Mouse (Mus musculus): Measurements from ENCODE around the gene Tnrc6b. TPM values are rescaled to one million over a fixed set of nuclear protein-coding genes. Genes with fewer than 3 reads are reported as not detected.

Gene Tnrc6b
- polyA plus RNA-seq, 1 experiment from 2014 or later = 33.5 TPM

DNA sequence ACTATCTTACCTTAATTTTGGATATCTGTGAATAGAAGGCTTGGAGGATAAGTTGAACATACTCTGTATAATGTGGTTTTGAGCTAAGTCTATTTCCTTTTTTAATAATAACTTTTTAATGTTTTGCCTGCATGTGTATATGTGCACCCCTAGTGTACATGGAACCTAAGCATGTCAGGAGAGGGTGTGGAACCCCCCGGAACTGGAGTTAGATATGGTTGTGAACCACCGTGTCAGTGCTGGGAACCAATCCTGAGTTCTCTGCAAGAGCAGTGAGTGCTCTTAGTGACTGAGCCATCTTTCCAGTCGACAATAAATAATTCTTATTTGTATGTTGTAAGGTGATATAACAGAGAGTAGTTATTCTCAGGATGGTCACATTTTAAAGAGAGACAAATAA lies 49.4 kb downstream of the Tnrc6b start:
- no peaks in the 10 kb centered on the region for H3K9me3 ChIP-seq (replicated peaks; ENCODE audit: control insufficient read depth, low read length, poor library complexity, severe bottlenecking)
- H3K27ac ChIP-seq (ENCODE audit: low read length) = no peak overlapping the region
- 89% methylated on average over 3 of the region's 3 CpGs for WGBS
- no peak for ATAC-seq
- H3K4me1 ChIP-seq (ENCODE audit: control insufficient read depth, insufficient read depth, low read length) = no peaks in the 10 kb centered on the region
- H3K4me2 ChIP-seq (ENCODE audit: low read length) = no peak overlapping the region
- no peak overlapping the region for H3K9ac ChIP-seq (ENCODE audit: low read depth, low read length)
- no peaks in the 10 kb centered on the region for H3K36me3 ChIP-seq (ENCODE audit: control insufficient read depth, insufficient read depth, low read length)
- no peaks in the 10 kb centered on the region for H3K27me3 ChIP-seq (ENCODE audit: control insufficient read depth, insufficient read depth, low read depth, low read length)
- H3K4me3 ChIP-seq (ENCODE audit: low read depth, low read length) = no peak overlapping the region

DNA sequence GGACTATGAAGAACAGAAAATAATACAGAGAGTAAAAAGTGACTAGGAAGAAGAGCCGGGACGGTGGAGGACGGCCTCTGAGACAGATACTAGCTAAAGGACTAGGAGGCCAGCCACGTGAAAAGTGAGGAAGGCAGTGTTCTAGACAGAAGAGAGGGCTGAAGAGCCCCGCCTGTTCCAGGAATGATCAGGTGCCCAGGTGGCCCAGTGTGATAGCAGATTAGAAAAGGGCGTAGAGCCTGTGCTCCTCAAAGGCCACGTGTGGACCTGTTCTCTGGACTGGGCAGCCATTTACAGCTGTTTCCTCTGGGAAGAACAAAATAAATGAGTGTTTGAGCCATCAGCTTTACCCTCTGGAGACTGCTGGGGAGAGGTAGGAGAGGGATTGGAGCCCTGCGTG lies 49.8 kb downstream of the Tnrc6b start:
- no peak overlapping the region for H3K4me3 ChIP-seq (ENCODE audit: low read depth, low read length)
- no peaks in the 10 kb centered on the region for H3K9me3 ChIP-seq (replicated peaks; ENCODE audit: control insufficient read depth, low read length, poor library complexity, severe bottlenecking)
- no peaks in the 10 kb centered on the region for H3K4me1 ChIP-seq (ENCODE audit: control insufficient read depth, insufficient read depth, low read length)
- no peak for ATAC-seq
- no peak overlapping the region for H3K9ac ChIP-seq (ENCODE audit: low read depth, low read length)
- H3K4me2 ChIP-seq (ENCODE audit: low read length) = no peak overlapping the region
- no peaks in the 10 kb centered on the region for H3K36me3 ChIP-seq (ENCODE audit: control insufficient read depth, insufficient read depth, low read length)
- WGBS = 70% methylated on average over 8 of the region's 8 CpGs
- no peak overlapping the region for H3K27ac ChIP-seq (ENCODE audit: low read length)
- no peaks in the 10 kb centered on the region for H3K27me3 ChIP-seq (ENCODE audit: control insufficient read depth, insufficient read depth, low read depth, low read length)

GRCm38 (mm10) chr15:80762621-80763020 lies 51.5 kb downstream of the Tnrc6b start:
- no peak for ATAC-seq
- WGBS = 90% methylated on average over 4 of the region's 4 CpGs
- H3K27me3 ChIP-seq (ENCODE audit: control insufficient read depth, insufficient read depth, low read depth, low read length) = no peaks in the 10 kb centered on the region

DNA sequence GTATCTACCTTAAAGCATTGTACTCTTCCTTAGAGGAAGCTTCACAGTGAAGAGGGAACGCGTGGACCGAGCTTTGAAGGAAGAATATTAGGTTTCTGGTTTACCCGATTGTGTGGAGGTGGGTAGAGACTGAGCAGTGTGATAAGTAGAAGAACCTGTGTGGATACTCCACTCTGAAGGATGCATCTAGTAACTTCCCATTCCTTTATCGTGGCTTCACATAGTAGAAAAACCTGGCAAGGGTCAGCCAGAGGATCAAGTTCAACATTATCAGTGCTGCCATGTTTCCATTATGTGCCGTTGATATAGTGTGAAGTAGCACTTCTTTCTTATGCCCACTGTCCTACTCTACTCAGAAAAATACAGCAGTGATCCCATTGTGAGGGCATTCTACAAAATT lies 53.6 kb downstream of the Tnrc6b start:
- 90% methylated on average over 6 of the region's 6 CpGs for WGBS
- no peak overlapping the region for H3K4me3 ChIP-seq (ENCODE audit: low read depth, low read length)
- no peak overlapping the region for H3K9ac ChIP-seq (ENCODE audit: low read depth, low read length)
- ATAC-seq = no peak
- H3K9me3 ChIP-seq (replicated peaks; ENCODE audit: control insufficient read depth, low read length, poor library complexity, severe bottlenecking) = no peaks in the 10 kb centered on the region
- H3K4me1 ChIP-seq (ENCODE audit: control insufficient read depth, insufficient read depth, low read length) = no peaks in the 10 kb centered on the region
- no peaks in the 10 kb centered on the region for H3K36me3 ChIP-seq (ENCODE audit: control insufficient read depth, insufficient read depth, low read length)
- no peaks in the 10 kb centered on the region for H3K27me3 ChIP-seq (ENCODE audit: control insufficient read depth, insufficient read depth, low read depth, low read length)
- no peak overlapping the region for H3K27ac ChIP-seq (ENCODE audit: low read length)
- no peak overlapping the region for H3K4me2 ChIP-seq (ENCODE audit: low read length)

More at GRCm38 (mm10) chr15:80762621-80763020, 51.5 kb downstream of the Tnrc6b start:
- Histone ChIP-seq H3K36me3 (ENCODE audit: control insufficient read depth, insufficient read depth, low read length) (no peaks in the 10 kb centered on the region), H3K9me3 (replicated peaks; ENCODE audit: control insufficient read depth, low read length, poor library complexity, severe bottlenecking) (no peaks in the 10 kb centered on the region), H3K27ac (ENCODE audit: low read length) (no peak overlapping the region), H3K4me3 (ENCODE audit: low read depth, low read length) (no peak overlapping the region), H3K4me1 (ENCODE audit: control insufficient read depth, insufficient read depth, low read length) (no peaks in the 10 kb centered on the region), H3K9ac (ENCODE audit: low read depth, low read length) (no peak overlapping the region), H3K4me2 (ENCODE audit: low read length) (no peak overlapping the region)

DNA sequence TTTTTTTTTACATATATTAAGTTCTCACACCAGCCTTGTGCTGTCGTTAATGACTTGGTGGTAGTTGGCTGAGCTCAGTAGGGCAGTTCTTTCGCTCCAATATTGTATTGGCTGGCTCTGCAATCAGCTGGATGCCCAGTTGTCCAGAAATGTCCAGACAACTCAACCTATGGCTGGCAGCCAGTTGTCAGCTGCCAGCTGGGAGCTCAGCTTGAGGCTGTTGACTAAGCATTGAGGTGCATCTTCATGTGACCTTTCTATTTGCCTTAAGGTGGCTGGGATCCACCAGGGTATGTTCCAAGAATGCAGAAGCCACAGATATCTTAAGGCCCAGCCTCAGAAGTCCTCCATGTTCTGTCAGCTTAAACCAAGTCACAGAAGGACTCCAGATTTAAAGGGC lies 54.3 kb downstream of the Tnrc6b start:
- Histone ChIP-seq H3K4me2 (ENCODE audit: low read length) (no peak overlapping the region), H3K36me3 (ENCODE audit: control insufficient read depth, insufficient read depth, low read length) (no peaks in the 10 kb centered on the region), H3K27ac (ENCODE audit: low read length) (no peak overlapping the region), H3K9me3 (replicated peaks; ENCODE audit: control insufficient read depth, low read length, poor library complexity, severe bottlenecking) (no peaks in the 10 kb centered on the region), H3K9ac (ENCODE audit: low read depth, low read length) (no peak overlapping the region), H3K4me3 (ENCODE audit: low read depth, low read length) (no peak overlapping the region), H3K27me3 (ENCODE audit: control insufficient read depth, insufficient read depth, low read depth, low read length) (no peaks in the 10 kb centered on the region), H3K4me1 (ENCODE audit: control insufficient read depth, insufficient read depth, low read length) (no peaks in the 10 kb centered on the region)
- 79% methylated on average over 2 of the region's 2 CpGs for WGBS
- no peak for ATAC-seq

GRCm38 (mm10) chr15:80768216-80768615 lies 57.1 kb downstream of the Tnrc6b start:
- 92% methylated on average over 3 of the region's 3 CpGs for WGBS
- no peaks in the 10 kb centered on the region for H3K36me3 ChIP-seq (ENCODE audit: control insufficient read depth, insufficient read depth, low read length)
- H3K9me3 ChIP-seq (replicated peaks; ENCODE audit: control insufficient read depth, low read length, poor library complexity, severe bottlenecking) = no peaks in the 10 kb centered on the region
- no peak overlapping the region for H3K4me2 ChIP-seq (ENCODE audit: low read length)
- no peak for ATAC-seq
- H3K27me3 ChIP-seq (ENCODE audit: control insufficient read depth, insufficient read depth, low read depth, low read length) = no peaks in the 10 kb centered on the region
- no peak overlapping the region for H3K9ac ChIP-seq (ENCODE audit: low read depth, low read length)
- no peaks in the 10 kb centered on the region for H3K4me1 ChIP-seq (ENCODE audit: control insufficient read depth, insufficient read depth, low read length)
- H3K27ac ChIP-seq (ENCODE audit: low read length) = no peak overlapping the region
- no peak overlapping the region for H3K4me3 ChIP-seq (ENCODE audit: low read depth, low read length)

DNA sequence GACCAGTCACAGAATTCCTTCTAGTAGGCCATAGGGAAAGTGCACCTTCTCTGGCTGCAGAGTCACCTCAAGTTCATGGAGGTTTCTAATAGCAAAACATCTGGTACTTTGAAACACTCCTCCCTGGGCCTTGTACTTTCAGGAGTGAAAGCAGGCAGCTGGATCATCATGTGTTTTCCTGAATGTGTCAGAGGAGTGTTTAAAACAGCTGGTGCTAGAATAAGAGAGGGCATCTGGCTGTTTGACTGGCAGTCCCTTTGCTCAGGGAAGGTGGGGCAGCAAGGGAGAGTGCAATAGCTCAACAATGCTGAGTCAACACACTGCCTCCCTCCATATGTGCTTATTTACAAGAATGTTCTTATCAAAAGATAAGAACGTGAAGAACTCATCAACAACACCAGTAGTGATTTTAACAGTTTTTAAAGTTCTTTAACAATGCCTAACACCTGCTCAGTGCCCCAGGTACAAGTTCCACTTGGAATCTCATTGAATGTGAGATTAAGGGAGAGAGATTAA lies 60.9 kb downstream of the Tnrc6b start:
- no peak overlapping the region for H3K4me2 ChIP-seq (ENCODE audit: low read length)
- ATAC-seq = no peak
- no peaks in the 10 kb centered on the region for H3K4me1 ChIP-seq (ENCODE audit: control insufficient read depth, insufficient read depth, low read length)
- no peaks in the 10 kb centered on the region for H3K9me3 ChIP-seq (replicated peaks; ENCODE audit: control insufficient read depth, low read length, poor library complexity, severe bottlenecking)
- H3K4me3 ChIP-seq (ENCODE audit: low read depth, low read length) = no peak overlapping the region
- WGBS = 40% methylated on average over 1 of the region's 1 CpGs
- H3K9ac ChIP-seq (ENCODE audit: low read depth, low read length) = no peak overlapping the region
- no peaks in the 10 kb centered on the region for H3K27me3 ChIP-seq (ENCODE audit: control insufficient read depth, insufficient read depth, low read depth, low read length)
- no peaks in the 10 kb centered on the region for H3K36me3 ChIP-seq (ENCODE audit: control insufficient read depth, insufficient read depth, low read length)
- H3K27ac ChIP-seq (ENCODE audit: low read length) = no peak overlapping the region

DNA sequence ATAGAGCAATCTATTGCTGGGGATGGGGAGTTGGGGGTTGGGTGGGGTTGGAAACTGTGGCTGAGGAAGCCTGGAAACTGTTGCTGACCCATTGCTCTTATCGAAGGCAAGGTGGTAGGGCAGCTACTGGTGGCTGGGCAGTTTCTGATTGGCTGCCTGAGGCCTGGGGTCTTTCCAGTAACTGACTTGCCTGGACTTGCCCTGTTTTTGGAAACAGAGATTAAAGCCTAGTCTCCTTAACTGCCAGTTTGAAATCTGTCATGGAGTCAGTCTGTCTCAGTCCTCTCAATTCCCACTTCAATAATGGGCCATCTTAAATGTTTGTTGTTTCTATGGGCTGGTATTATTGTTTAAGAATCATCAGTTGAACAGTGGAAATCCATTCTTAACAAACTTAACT lies 63.6 kb downstream of the Tnrc6b start:
- H3K4me3 ChIP-seq (ENCODE audit: low read depth, low read length) = no peak overlapping the region
- H3K36me3 ChIP-seq (ENCODE audit: control insufficient read depth, insufficient read depth, low read length) = no peaks in the 10 kb centered on the region
- H3K4me1 ChIP-seq (ENCODE audit: control insufficient read depth, insufficient read depth, low read length) = no peaks in the 10 kb centered on the region
- no peak for ATAC-seq
- 100% methylated on average over 1 of the region's 1 CpGs for WGBS
- no peak overlapping the region for H3K9ac ChIP-seq (ENCODE audit: low read depth, low read length)
- no peaks in the 10 kb centered on the region for H3K9me3 ChIP-seq (replicated peaks; ENCODE audit: control insufficient read depth, low read length, poor library complexity, severe bottlenecking)
- no peaks in the 10 kb centered on the region for H3K27me3 ChIP-seq (ENCODE audit: control insufficient read depth, insufficient read depth, low read depth, low read length)
- H3K27ac ChIP-seq (ENCODE audit: low read length) = no peak overlapping the region
- H3K4me2 ChIP-seq (ENCODE audit: low read length) = no peak overlapping the region

- no peak overlapping the region for H3K4me2 ChIP-seq (ENCODE audit: low read length)
- 73% methylated on average over 3 of the region's 3 CpGs for WGBS
- no peaks in the 10 kb centered on the region for H3K4me1 ChIP-seq (ENCODE audit: control insufficient read depth, insufficient read depth, low read length)
These were observed 67.9 kb downstream of the Tnrc6b start for GRCm38 (mm10) chr15:80779006-80779405.

More at GRCm38 (mm10) chr15:80779006-80779405, 67.9 kb downstream of the Tnrc6b start:
- Histone ChIP-seq H3K27me3 (ENCODE audit: control insufficient read depth, insufficient read depth, low read depth, low read length) (no peaks in the 10 kb centered on the region), H3K36me3 (ENCODE audit: control insufficient read depth, insufficient read depth, low read length) (no peaks in the 10 kb centered on the region), H3K27ac (ENCODE audit: low read length) (no peak overlapping the region), H3K4me3 (ENCODE audit: low read depth, low read length) (no peak overlapping the region), H3K9ac (ENCODE audit: low read depth, low read length) (no peak overlapping the region), H3K9me3 (replicated peaks; ENCODE audit: control insufficient read depth, low read length, poor library complexity, severe bottlenecking) (no peaks in the 10 kb centered on the region)
- no peak for ATAC-seq

All from midbrain, embryonic 16.5 days (tissue).